Mouse (Mus musculus) effector memory CD4-positive, alpha-beta T cell, adult 5 months (primary cell): ENCODE data around the gene Olfml1. TPM values are rescaled to one million over a fixed set of nuclear protein-coding genes. Genes with fewer than 3 reads are reported as not detected.

Experiments used
- polyA plus RNA-seq: library from polyadenylated mRNA; unstranded; fragments of 100-300 nt; shearing (Covaris generic); gene quantifications from one replicate; pipeline ENCODE4 v1.2.1, GENCODE M21; 2017

Gene Olfml1
- not detected for polyA plus RNA-seq

DNA sequence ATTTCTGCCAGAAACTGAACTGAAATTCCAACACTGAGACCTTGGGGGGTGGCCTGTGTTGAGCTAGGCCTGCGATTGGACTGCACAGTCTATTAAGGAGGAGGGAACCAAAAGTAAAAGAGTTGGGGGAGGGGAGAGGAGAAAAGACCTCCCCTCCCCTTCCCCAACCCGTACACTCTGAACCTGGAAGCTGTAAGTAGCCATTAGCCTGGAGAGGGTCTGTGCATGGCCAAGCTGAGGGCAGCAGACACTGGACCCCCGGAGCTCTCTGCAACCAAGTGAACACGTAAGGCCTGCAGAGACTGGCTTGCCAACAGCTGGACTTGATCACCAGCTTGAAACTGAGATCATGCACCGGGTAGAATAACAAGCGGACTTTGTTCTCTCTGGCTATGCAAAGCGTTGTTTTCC lies at the start of gene Olfml1:
Gene Olfml1, plus strand, starts transcription at position 186 of the 411 bp plus-strand sequence.

GRCm38 (mm10) chr7:107594857-107595402 lies 27.7 kb downstream of the Olfml1 start, which contains the start of gene Ppfibp2:
Gene Ppfibp2, plus strand, starts transcription at chr7:107595207.

GRCm38 (mm10) chr7:107625061-107625460 lies 57.8 kb downstream of the Olfml1 start, which contains the start of gene 5330417H12Rik:
Gene 5330417H12Rik, minus strand, starts transcription at chr7:107625161.

Other genes starting within 250 kb of the Olfml1 start
- not detected for gene Syt9, start 196.7 kb upstream of the Olfml1 start, polyA plus RNA-seq
- 0.24 TPM for gene Ppfibp2, start 27.8 kb downstream of the Olfml1 start, polyA plus RNA-seq
- not detected for gene 5330417H12Rik, start 57.7 kb downstream of the Olfml1 start, polyA plus RNA-seq
- not detected for gene Cyb5r2, start 190.6 kb downstream of the Olfml1 start, polyA plus RNA-seq
- gene Ovch2, start 233.8 kb downstream of the Olfml1 start, polyA plus RNA-seq = not detected
- not detected for gene Olfr467, start 244.8 kb downstream of the Olfml1 start, polyA plus RNA-seq